Mouse (Mus musculus) lung, adult 2 months (tissue): ENCODE measurements around the gene Akr1d1. TPM values are rescaled to one million over a fixed set of nuclear protein-coding genes. Genes with fewer than 3 reads are reported as not detected.

Experiments
- DNase-seq: peaks from one replicate; pipeline ENCODE4 v3.0.0; 2022
- H3K4me1 ChIP-seq: fragments of 200-500 bp; 2 replicates; pipeline ENCODE4 v1.6.1; 2011; ENCODE audit warnings: low read length; ENCODE audit not compliant: control insufficient read depth, insufficient read depth
- H3K4me3 ChIP-seq: fragments of 200-500 bp; replicated peaks from 2 replicates; pipeline ENCODE3; 2011; ENCODE audit warnings: low read depth, mild to moderate bottlenecking, control low read depth, low read length; ENCODE audit errors: extremely low read depth
- CTCF ChIP-seq: fragments of 200-500 bp; IDR thresholded peaks from 2 replicates; pipeline ENCODE4 v1.5.1; 2011; ENCODE audit warnings: mild to moderate bottlenecking, low read length, control low read depth; ENCODE audit not compliant: insufficient read depth
- POLR2A ChIP-seq: fragments of 200-500 bp; IDR thresholded peaks from 2 replicates; pipeline ENCODE4 v1.6.1; 2011; ENCODE audit warnings: low read depth, mild to moderate bottlenecking, control low read depth, low read length, borderline replicate concordance; ENCODE audit errors: extremely low read depth
- WGBS: fragments of 180-500 bp; shearing (Covaris S2); methylation state at CpG from one replicate; pipeline ENCODE4 v1.1.7; 2018; 5-methylcytosine and 5-hydroxymethylcytosine counted together
- polyA plus RNA-seq: library from polyadenylated mRNA; depleted of rRNA; stranded (reverse); fragments of >200 nt; gene quantifications from 2 replicates; pipeline ENCODE4 v1.2.3, GENCODE M21; 2012; rRNA removed

The Akr1d1 gene
- polyA plus RNA-seq = 0.04 TPM in 1 of 2 replicates, not detected in the other

DNA sequence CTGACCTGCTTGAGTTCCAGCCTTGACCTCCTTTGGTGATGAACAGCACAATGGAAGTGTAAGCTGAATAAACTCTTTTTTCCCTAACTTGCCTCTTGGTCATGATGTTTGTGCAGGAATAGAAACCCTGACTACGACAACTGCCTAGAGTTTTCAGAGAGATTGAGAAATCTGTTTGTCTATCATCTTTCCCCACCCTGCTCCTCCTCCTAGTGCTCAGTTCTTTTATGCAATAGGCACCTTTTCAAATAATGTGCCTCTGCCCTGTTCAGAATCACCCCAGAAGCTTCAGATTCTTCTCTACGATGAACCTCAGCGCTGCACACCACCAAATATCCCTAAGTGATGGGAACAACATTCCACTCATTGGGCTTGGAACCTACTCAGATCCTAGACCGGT lies at the start of gene Akr1d1:
TSS of gene Akr1d1 (plus strand) at position 234 of the 400 bp plus-strand sequence.
- no peak for DNase-seq
- Histone ChIP-seq H3K4me1 (no peaks in the 10 kb centered on the region), H3K4me3 (no peak within 1 kb of the TSS)
- TF ChIP-seq CTCF (no peak), POLR2A (no peak)
- WGBS = 90% methylated on average over 4 of the region's 4 CpGs

DNA sequence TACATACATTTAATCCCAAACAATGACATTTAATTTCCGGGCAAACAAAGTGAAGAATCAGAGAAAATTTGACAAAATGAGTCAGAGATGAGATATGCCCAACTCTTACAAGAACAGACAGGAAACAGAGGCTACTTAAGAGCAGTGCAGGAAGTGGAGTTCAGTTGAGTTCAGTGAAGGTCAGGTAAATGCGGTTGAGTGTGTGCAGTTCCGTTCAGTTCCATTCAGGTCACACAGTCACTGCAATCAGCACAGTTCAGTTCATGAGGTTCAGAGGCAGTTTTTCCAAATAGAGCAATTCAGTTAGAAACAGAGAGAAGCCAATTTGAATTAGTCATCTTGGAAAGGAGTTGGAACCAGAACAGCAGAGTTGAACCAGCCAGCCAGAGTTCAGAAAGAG lies 48.8 kb upstream of the Akr1d1 start:
- H3K4me3 ChIP-seq = no peak overlapping the region
- no peaks in the 10 kb centered on the region for H3K4me1 ChIP-seq
- no peak for TF ChIP-seq CTCF
- no peak for TF ChIP-seq POLR2A
- DNase-seq = no peak
- WGBS = 62% methylated on average over 3 of the region's 3 CpGs

DNA sequence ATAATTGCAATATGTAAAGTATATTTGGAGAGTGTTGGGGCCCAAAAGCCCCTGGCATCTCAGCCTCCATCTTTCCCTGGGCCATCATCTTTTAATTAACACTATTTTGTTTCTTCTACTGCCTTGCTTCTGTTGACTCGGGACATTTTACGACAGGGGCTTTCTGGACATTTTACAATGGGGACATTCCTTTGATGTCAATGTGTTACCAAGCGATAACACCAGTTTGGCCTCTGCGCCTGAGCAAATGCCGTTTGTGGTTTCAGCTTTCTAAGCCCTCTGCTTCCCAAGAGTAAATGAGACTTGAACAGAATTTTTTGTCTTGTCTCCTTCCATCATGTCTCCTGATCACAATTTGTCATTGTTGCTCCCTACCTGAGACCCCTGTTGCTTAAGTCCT lies 46.7 kb upstream of the Akr1d1 start:
- H3K4me1 ChIP-seq = no peaks in the 10 kb centered on the region
- DNase-seq = no peak
- no peak overlapping the region for H3K4me3 ChIP-seq
- no peak for TF ChIP-seq CTCF
- TF ChIP-seq POLR2A = no peak
- 61% methylated on average over 5 of the region's 5 CpGs for WGBS

DNA sequence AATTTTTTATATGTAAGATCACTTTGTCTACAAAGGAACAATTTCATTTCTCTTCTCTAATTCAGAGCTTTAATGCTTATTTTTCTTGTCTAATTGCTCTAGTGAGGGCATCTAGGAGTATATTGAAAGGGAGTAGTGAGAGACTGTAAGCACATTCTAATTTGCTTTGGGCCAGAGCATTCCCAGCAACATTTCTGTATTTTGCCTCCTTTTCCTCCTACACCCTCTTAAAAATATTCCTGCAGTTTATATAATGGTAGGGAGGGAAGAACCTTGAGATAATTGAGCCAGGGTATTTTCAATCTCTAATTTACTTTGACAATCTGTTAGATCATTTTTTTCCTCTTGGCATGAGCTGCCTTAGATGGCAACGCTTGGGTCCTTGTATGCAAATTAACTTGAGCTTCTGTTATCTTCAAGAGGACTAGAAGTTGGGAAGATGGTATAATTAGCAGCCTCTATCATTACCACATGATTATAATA lies 45.3 kb upstream of the Akr1d1 start:
- no peaks in the 10 kb centered on the region for H3K4me1 ChIP-seq
- no peak for TF ChIP-seq POLR2A
- TF ChIP-seq CTCF = no peak
- no peak overlapping the region for H3K4me3 ChIP-seq
- no peak for DNase-seq
- 52% methylated on average over 1 of the region's 1 CpGs for WGBS

DNA sequence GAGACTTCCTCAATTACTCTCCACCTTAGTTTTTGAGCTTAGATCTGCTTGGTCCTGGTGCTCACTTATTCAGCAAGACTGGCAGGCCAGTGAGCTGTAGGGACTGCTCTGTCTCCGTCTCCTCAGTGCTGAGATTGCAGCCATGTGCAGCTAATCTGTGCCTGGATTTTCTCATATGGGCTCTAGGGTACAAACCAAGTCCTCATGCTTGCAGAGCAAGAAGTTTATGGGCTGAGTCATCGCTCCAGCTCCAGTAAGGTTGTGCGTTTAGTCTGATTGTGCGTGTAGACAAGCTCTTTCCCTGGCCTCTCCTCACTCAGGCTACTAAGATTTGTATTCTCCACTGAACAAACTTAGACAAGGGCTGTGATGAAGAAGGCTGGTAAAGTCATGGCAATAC lies 43.5 kb upstream of the Akr1d1 start:
- Histone ChIP-seq H3K4me1 (no peaks in the 10 kb centered on the region), H3K4me3 (no peak overlapping the region)
- no peak for DNase-seq
- 76% methylated on average over 4 of the region's 4 CpGs for WGBS
- TF ChIP-seq POLR2A (no peak), CTCF (no peak)

DNA sequence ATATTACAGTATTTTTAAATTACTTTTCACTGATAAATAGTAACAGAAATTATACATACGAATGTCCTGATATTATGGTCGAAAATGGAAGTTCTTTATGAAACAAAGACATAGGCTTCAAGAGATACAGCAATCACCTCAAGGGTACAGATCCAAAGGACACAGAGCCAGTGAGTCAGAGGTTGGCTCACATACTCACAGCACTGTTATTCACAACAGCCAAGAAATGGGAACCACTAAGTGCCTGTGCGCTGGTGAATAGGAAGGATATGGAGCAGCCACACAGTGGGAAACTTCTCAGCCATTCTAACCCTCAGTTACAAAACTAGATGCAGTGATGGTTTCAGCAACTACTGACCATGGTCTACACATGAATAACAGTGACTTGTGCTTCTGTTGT lies 37.7 kb upstream of the Akr1d1 start:
- Histone ChIP-seq H3K4me1 (no peaks in the 10 kb centered on the region), H3K4me3 (no peak overlapping the region)
- 82% methylated on average over 3 of the region's 3 CpGs for WGBS
- DNase-seq = no peak
- TF ChIP-seq POLR2A (no peak), CTCF (no peak)

DNA sequence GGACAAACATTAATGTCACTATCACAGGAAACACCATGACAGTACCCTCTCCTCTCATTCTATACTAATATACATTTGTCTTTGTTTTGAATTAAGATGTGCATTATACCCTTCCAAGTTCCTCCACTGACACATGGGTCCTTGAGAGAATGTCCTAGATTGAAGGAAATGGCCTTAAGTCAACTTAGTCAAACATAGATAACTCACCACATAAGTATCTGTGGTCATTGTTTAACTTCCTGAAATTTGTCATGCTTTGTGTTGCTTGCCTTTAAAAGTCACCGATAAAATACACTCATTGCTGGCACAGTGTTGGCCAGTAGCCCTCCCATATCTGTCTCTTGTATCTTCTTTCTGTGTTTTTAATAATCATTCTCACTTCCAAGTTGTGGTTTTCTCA lies 35.0 kb upstream of the Akr1d1 start:
- Histone ChIP-seq H3K4me1 (no peaks in the 10 kb centered on the region), H3K4me3 (no peak overlapping the region)
- TF ChIP-seq CTCF (no peak), POLR2A (no peak)
- DNase-seq = no peak
- WGBS = 16% methylated on average over 1 of the region's 1 CpGs

DNA sequence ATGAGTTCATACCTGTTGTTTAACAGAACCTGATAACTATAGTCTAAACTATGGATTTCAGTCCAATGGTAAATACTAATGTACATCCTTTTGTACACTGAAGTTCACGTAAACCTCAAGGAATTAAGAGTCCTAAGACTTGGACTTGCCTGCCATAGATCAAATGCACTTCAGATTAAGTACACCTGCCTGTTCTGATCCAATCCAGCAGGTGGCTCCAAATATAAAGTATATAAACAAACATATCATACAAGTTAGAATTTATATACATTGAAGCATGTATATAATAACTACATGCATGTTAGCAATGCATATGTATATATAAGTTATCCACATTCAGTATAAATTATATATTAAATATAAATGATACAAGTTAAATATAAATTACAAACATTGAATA lies 33.1 kb upstream of the Akr1d1 start:
- WGBS = 87% methylated on average over 1 of the region's 1 CpGs
- DNase-seq = no peak

DNA sequence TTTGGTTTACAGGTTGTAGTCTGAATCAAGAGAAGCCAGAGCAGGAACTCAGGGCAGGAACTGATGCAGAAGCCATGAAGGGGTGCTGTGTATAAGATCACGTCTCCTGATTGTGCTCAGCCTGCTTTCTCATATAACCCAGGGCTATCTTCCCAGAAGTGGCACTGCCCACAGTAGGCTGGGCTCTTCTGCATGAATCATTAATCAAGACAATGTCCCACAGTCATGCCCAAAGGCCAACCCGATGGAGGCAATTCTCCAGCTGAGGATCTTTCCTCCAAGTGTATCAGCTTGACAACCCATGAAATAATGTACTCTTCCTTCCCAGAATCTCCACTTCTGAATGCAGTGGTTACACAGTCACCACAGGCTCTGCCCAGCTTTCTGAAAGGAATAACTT lies 24.4 kb upstream of the Akr1d1 start:
- Histone ChIP-seq H3K4me1 (no peaks in the 10 kb centered on the region; the same call in none of the 2 replicates), H3K4me3 (no peak overlapping the region)
- no peak for DNase-seq
- 69% methylated on average over 2 of the region's 2 CpGs for WGBS
- TF ChIP-seq POLR2A (no peak), CTCF (no peak)

More for the DNA sequence above, 33.1 kb upstream of the Akr1d1 start:
- H3K4me1 ChIP-seq = no peaks in the 10 kb centered on the region
- H3K4me3 ChIP-seq = no peak overlapping the region
- TF ChIP-seq CTCF = no peak
- TF ChIP-seq POLR2A = no peak

DNA sequence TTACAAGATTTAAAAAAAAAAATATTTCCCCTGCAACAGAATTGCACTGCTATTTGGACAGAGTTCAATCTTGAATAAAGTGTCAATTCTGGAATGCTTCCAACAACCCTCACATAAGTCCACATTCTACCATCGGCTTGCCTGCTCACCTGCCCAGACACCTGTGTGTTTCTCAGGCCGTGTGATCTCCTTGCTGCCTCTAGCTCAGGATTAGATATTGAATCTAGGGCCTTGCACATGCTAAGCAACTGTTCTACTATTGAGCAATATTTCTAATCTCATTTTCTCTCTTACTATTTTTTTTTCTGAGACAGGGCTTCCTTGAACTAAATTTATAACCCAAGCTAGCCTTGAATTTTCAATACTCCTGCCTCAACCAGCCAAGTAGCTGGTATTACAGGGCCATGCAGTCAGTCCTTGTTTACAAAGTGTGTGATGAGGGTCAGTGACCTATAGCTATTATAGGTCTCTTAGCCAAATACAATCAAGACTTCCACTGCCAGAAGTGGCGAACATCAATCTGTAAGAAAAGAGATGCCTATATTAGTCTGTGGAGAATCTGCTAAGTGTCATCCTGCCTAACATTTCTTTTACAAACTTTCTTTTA lies 23.0 kb upstream of the Akr1d1 start:
- WGBS = 49% methylated on average over 3 of the region's 3 CpGs
- no peak overlapping the region for H3K4me3 ChIP-seq
- no peak for DNase-seq
- H3K4me1 ChIP-seq = no peaks in the 10 kb centered on the region; the same call in none of the 2 replicates
- TF ChIP-seq POLR2A (no peak), CTCF (no peak)

DNA sequence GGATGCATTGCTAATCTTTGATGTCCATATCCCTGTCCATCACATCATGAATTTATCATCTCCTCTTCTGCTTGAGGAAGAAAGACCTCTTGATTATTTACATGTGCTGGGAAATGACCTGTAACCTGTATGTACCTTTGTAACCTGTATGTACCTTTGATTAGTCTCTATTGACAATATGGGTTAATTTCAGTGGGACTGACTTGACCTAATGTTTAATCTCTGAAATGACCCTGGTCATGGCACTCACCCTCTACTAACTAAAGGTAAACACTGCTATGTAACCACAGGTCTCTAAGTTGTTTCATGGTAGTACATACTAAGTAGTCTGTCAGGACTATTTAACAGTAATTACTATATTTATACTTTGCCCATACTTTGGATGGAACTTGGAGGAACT lies 19.2 kb upstream of the Akr1d1 start:
- H3K4me1 ChIP-seq = no peaks in the 10 kb centered on the region; the same call in none of the 2 replicates
- H3K4me3 ChIP-seq = no peak overlapping the region
- TF ChIP-seq CTCF = no peak
- no peak for TF ChIP-seq POLR2A
- no peak for DNase-seq
